Mouse (Mus musculus) testis, adult 10 weeks (tissue): ENCODE data around the gene Cdkn3. TPM values are rescaled to one million over a fixed set of nuclear protein-coding genes. Genes with fewer than 3 reads are reported as not detected.

Source experiments
- polyA plus RNA-seq: library from polyadenylated mRNA; stranded (reverse); fragments of 350-450 nt; fragmentation: Illumina TruSeq; extraction: RNeasy Lipid Tissue Mini Kit (QIAGEN cat#74804); gene quantifications from one replicate; pipeline ENCODE4 v1.2.3, GENCODE M21; 2014; ENCODE audit warnings: low read depth, low replicate concordance

Gene Cdkn3
- polyA plus RNA-seq = 505 TPM

DNA sequence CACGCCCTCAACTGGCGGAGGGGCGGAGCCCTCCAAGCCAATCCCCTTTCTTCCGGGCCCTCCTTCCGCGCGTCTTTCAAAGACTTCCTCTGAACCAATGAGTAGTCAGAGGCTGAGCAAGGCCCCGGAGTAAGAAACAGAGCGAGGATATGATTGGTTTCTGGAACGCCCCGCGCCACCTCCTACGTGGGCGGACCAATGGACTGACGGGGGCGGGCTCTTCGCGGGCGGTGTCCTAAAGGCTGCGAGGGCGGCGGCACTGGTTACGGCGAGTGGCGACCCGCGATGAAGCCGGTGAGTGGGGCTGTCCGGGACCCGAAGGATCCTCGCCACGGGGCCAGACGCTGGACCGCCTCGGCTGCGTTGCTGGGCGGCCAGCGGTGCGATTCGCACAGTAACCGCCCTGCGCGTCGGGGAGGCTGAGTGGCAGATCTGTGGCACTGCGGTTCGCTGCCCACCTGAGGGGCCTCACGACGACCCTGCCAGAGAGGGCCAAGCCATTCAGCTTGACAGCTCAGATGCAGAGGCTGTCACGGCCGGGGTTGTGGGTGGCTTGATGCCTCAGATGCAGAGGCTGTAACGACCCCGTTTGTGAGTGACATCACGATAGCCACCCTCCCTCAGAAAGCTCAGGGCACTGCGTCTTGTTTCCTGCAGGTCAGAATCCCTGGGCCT lies at the start of gene Cdkn3:
Cdkn3 (plus strand) TSS at position 187 of the 675 bp plus-strand sequence.

DNA sequence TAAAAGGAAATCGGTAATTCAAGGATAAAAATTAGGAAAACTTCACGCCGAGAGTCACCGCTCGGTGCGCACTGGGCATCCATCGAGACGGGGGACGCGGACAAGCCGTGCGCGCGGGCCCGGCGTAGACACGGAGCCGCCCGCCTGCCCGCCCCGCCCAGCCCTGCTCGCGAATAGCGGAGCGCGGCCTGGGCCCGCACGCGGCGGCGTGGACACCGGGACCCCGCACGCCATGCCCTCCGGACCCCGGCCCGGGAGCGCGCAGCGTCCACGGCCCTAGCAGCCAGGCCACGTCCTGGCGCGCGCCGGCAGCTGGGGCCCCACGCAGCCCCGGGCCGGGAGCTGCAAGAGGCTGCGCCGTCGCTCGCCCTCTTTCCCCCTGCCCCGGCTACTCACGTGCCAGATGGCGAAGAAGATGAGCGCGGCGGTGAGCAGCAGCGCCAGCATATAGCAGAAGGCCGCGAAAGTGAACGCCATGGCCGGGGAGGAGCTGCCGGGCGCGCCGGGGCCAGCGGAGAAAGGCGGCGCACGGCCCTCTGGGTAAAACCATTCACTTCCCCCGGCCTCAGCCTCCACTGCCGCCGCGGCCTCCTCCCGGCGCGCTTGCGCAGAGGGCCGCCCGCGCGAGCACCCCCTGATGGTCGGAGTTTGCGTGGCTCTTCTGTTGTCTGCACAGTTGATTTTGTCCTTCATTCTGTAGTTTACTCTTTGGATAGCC lies 27.6 kb downstream of the Cdkn3 start, which contains the start of gene Cnih1:
Cnih1 (minus strand) TSS at position 625 of the 718 bp plus-strand sequence.

Other genes starting within 250 kb of the Cdkn3 start
- gene Cnih1, start 27.9 kb downstream of the Cdkn3 start, polyA plus RNA-seq = 40.6 TPM
- 316 TPM for gene Gmfb, start 61.7 kb downstream of the Cdkn3 start, polyA plus RNA-seq
- 89.5 TPM for gene Cgrrf1, start 71.6 kb downstream of the Cdkn3 start, polyA plus RNA-seq
- gene Samd4, start 122.3 kb downstream of the Cdkn3 start, polyA plus RNA-seq = 131 TPM